Mouse (Mus musculus) kidney, embryonic 14.5 days (tissue): ENCODE measurements at regions not wholly inside any gene's neighbourhood (a gene's known extent, or its start where the extent isn't known, plus 50 kb on each side); places are given as distances from the start of the nearest gene placed in this dataset.

Source experiments
- ATAC-seq: fragments of 200-750 bp; cut with Nextera tagmentation; 2 replicates; pipeline ENCODE4 v1.8.0; 2017; ENCODE audit warnings: moderate number of reproducible peaks, mild to moderate bottlenecking, moderate TSS enrichment, moderate library complexity; ENCODE audit not compliant: low FRiP score, low TSS enrichment
- H3K27ac ChIP-seq: fragments of 300-500 bp; sonication (generic); 2 replicates; pipeline ENCODE4 v1.5.1; 2014; ENCODE audit warnings: low read depth, mild to moderate bottlenecking, low read length, moderate library complexity, mixed read lengths
- H3K27me3 ChIP-seq: fragments of 300-500 bp; sonication (generic); 2 replicates; pipeline ENCODE4 v1.6.1; 2014; ENCODE audit warnings: mild to moderate bottlenecking, low read length; ENCODE audit not compliant: control insufficient read depth, insufficient read depth
- H3K36me3 ChIP-seq: fragments of 300-500 bp; sonication (generic); 2 replicates; pipeline ENCODE4 v1.6.1; 2014; ENCODE audit warnings: low read length, mixed read lengths; ENCODE audit not compliant: control insufficient read depth, insufficient read depth
- H3K4me1 ChIP-seq: fragments of 300-500 bp; sonication (generic); 2 replicates; pipeline ENCODE4 v1.6.1; 2014; ENCODE audit warnings: low read length, mixed read lengths; ENCODE audit not compliant: control insufficient read depth, insufficient read depth
- H3K4me2 ChIP-seq: fragments of 300-500 bp; sonication (generic); replicated peaks from 2 replicates; pipeline ENCODE4 v1.6.1; 2014; ENCODE audit warnings: low read depth, mild to moderate bottlenecking, low read length
- H3K4me3 ChIP-seq: fragments of 300-500 bp; sonication (generic); 2 replicates; pipeline ENCODE4 v1.5.1; 2014; ENCODE audit warnings: mild to moderate bottlenecking, low read length
- H3K9ac ChIP-seq: fragments of 300-500 bp; sonication (generic); 2 replicates; pipeline ENCODE4 v1.6.1; 2014; ENCODE audit warnings: low read depth, mild to moderate bottlenecking, low read length, moderate library complexity
- H3K9me3 ChIP-seq: fragments of 300-500 bp; sonication (generic); 2 replicates; pipeline ENCODE4 v1.6.1; 2016; ENCODE audit warnings: low read length; ENCODE audit not compliant: control insufficient read depth
- WGBS: fragments of 180-500 bp; shearing (Covaris S2); extraction: QIAGEN DNeasy Blood & Tissue Kit; methylation state at CpG from one replicate; pipeline ENCODE4 v1.1.7; 2014; 5-methylcytosine and 5-hydroxymethylcytosine counted together

GRCm38 (mm10) chr9:78971731-78972130 is 356.4 kb downstream of the Cd109 start:
- Histone ChIP-seq H3K4me2 (no peak overlapping the region), H3K9me3 (no peaks in the 10 kb centered on the region), H3K4me1 (no peaks in the 10 kb centered on the region), H3K36me3 (no peaks in the 10 kb centered on the region), H3K27me3 (no peaks in the 10 kb centered on the region), H3K9ac (no peak overlapping the region), H3K27ac (no peak overlapping the region), H3K4me3 (no peak overlapping the region)
- 84% methylated on average over 3 of the region's 3 CpGs for WGBS
- ATAC-seq, result no peak

- no peaks in the 10 kb centered on the region for H3K27me3 ChIP-seq
- 96% methylated on average over 2 of the region's 2 CpGs for WGBS
- no peak overlapping the region for H3K4me3 ChIP-seq
- no peak overlapping the region for H3K4me2 ChIP-seq
- H3K36me3 ChIP-seq, result no peaks in the 10 kb centered on the region
- no peaks in the 10 kb centered on the region for H3K9me3 ChIP-seq
- no peak for ATAC-seq
- H3K27ac ChIP-seq, result no peak overlapping the region
- no peak overlapping the region for H3K9ac ChIP-seq
- H3K4me1 ChIP-seq, result no peaks in the 10 kb centered on the region
Measured at GRCm38 (mm10) chr9:78983734-78984133, 368.4 kb downstream of the Cd109 start.

GRCm38 (mm10) chr9:78985184-78985864 is 370.0 kb downstream of the Cd109 start:
- WGBS, result 70% methylated on average over 5 of the region's 5 CpGs

GRCm38 (mm10) chr9:78991310-78991709 is 376.0 kb downstream of the Cd109 start:
- no peaks in the 10 kb centered on the region for H3K4me1 ChIP-seq
- 25% methylated on average over 4 of the region's 4 CpGs for WGBS
- H3K36me3 ChIP-seq, result no peaks in the 10 kb centered on the region
- no peak overlapping the region for H3K27ac ChIP-seq
- no peak overlapping the region for H3K9ac ChIP-seq
- ATAC-seq, result peak; percentile 88; the same call in 1 of the 2 replicates
- no peak overlapping the region for H3K4me3 ChIP-seq
- no peak overlapping the region for H3K4me2 ChIP-seq
- H3K27me3 ChIP-seq, result no peaks in the 10 kb centered on the region
- no peaks in the 10 kb centered on the region for H3K9me3 ChIP-seq

More at GRCm38 (mm10) chr9:78985184-78985864, 370.0 kb downstream of the Cd109 start:
- Histone ChIP-seq H3K27ac (peak overlapping the region; percentile 51; the same call in 1 of the 2 replicates), H3K4me1 (no peaks in the 10 kb centered on the region), H3K36me3 (no peaks in the 10 kb centered on the region), H3K9me3 (no peaks in the 10 kb centered on the region), H3K4me3 (no peak overlapping the region), H3K9ac (no peak overlapping the region), H3K4me2 (no peak overlapping the region), H3K27me3 (no peaks in the 10 kb centered on the region)
- peak; percentile 68; the same call in 1 of the 2 replicates for ATAC-seq

GRCm38 (mm10) chr9:79001081-79001480 is 385.7 kb downstream of the Cd109 start:
- no peaks in the 10 kb centered on the region for H3K27me3 ChIP-seq
- H3K36me3 ChIP-seq, result no peaks in the 10 kb centered on the region
- no peak for ATAC-seq
- no peak overlapping the region for H3K4me2 ChIP-seq
- H3K4me3 ChIP-seq, result no peak overlapping the region
- H3K9ac ChIP-seq, result no peak overlapping the region
- no peaks in the 10 kb centered on the region for H3K4me1 ChIP-seq
- H3K9me3 ChIP-seq, result no peaks in the 10 kb centered on the region
- no peak overlapping the region for H3K27ac ChIP-seq

GRCm38 (mm10) chr9:79001930-79002329 is 386.6 kb downstream of the Cd109 start:
- Histone ChIP-seq H3K27ac (no peak overlapping the region), H3K9me3 (no peaks in the 10 kb centered on the region), H3K4me3 (no peak overlapping the region), H3K36me3 (no peaks in the 10 kb centered on the region), H3K27me3 (no peaks in the 10 kb centered on the region), H3K4me1 (no peaks in the 10 kb centered on the region), H3K4me2 (no peak overlapping the region), H3K9ac (no peak overlapping the region)
- 56% methylated on average over 1 of the region's 1 CpGs for WGBS
- ATAC-seq, result no peak

GRCm38 (mm10) chr9:79004296-79004980 is 389.1 kb downstream of the Cd109 start:
- 82% methylated on average over 3 of the region's 3 CpGs for WGBS
- Histone ChIP-seq H3K4me2 (no peak overlapping the region), H3K9ac (no peak overlapping the region), H3K27ac (no peak overlapping the region), H3K9me3 (no peaks in the 10 kb centered on the region), H3K27me3 (no peaks in the 10 kb centered on the region), H3K4me3 (no peak overlapping the region), H3K36me3 (no peaks in the 10 kb centered on the region), H3K4me1 (no peaks in the 10 kb centered on the region)
- ATAC-seq, result no peak

- Histone ChIP-seq H3K9me3 (no peaks in the 10 kb centered on the region), H3K4me1 (no peaks in the 10 kb centered on the region), H3K27me3 (no peaks in the 10 kb centered on the region), H3K36me3 (no peaks in the 10 kb centered on the region), H3K27ac (no peak overlapping the region), H3K4me3 (no peak overlapping the region), H3K4me2 (no peak overlapping the region), H3K9ac (no peak overlapping the region)
- ATAC-seq, result no peak
- WGBS, result 88% methylated on average over 2 of the region's 2 CpGs
Measured at GRCm38 (mm10) chr9:79022291-79022690, 406.9 kb downstream of the Cd109 start.

GRCm38 (mm10) chr9:79028234-79028633 is 412.9 kb downstream of the Cd109 start:
- ATAC-seq, result no peak
- H3K27me3 ChIP-seq, result no peaks in the 10 kb centered on the region
- H3K4me3 ChIP-seq, result no peak overlapping the region
- H3K9ac ChIP-seq, result no peak overlapping the region
- WGBS, result 73% methylated on average over 6 of the region's 6 CpGs
- no peaks in the 10 kb centered on the region for H3K9me3 ChIP-seq
- no peaks in the 10 kb centered on the region for H3K36me3 ChIP-seq
- H3K4me1 ChIP-seq, result no peaks in the 10 kb centered on the region
- H3K4me2 ChIP-seq, result no peak overlapping the region
- no peak overlapping the region for H3K27ac ChIP-seq
